Mouse (Mus musculus): ENCODE measurements around the gene Tmem182. TPM values are rescaled to one million over a fixed set of nuclear protein-coding genes. Genes with fewer than 3 reads are reported as not detected.
A peak's percentile ranks its signal among the peaks of the same experiment; 100 is the strongest.

Gene Tmem182
- 0.11 and 0.25 TPM in 2 replicates for polyA plus RNA-seq (2015; fragmentation: Nextera tagmentation; extraction: Ambion mirVana)

GRCm38 (mm10) chr1:40805351-40805750 is at the start of gene Tmem182:
Tmem182 (plus strand) TSS chr1:40805601.
- Histone ChIP-seq H3K9me3 (no peaks in the 10 kb centered on the region), H3K27me3 (replicated peaks) (no peaks in the 10 kb centered on the region), H3K4me3 (replicated peaks) (no peak within 1 kb of the TSS), H3K9ac (no peak within 1 kb of the TSS), H3K4me2 (replicated peaks) (no peak within 1 kb of the TSS), H3K36me3 (no peaks in the 10 kb centered on the region), H3K27ac (no peak within 1 kb of the TSS), H3K4me1 (replicated peaks) (no peaks in the 10 kb centered on the region)
- no peak for ATAC-seq
- WGBS = 75% methylated on average over 9 of the region's 9 CpGs

GRCm38 (mm10) chr1:40759751-40760445 is 45.5 kb upstream of the Tmem182 start:
- ATAC-seq = peak; percentile 55; the same call in 1 of the 2 replicates
- Histone ChIP-seq H3K9ac (no peak overlapping the region), H3K4me1 (replicated peaks) (no peaks in the 10 kb centered on the region), H3K4me2 (replicated peaks) (no peak overlapping the region), H3K27ac (no peak overlapping the region), H3K27me3 (replicated peaks) (no peaks in the 10 kb centered on the region), H3K9me3 (no peaks in the 10 kb centered on the region), H3K4me3 (replicated peaks) (no peak overlapping the region), H3K36me3 (no peaks in the 10 kb centered on the region)
- WGBS = 74% methylated on average over 6 of the region's 6 CpGs

GRCm38 (mm10) chr1:40764042-40764441 is 41.4 kb upstream of the Tmem182 start:
- 85% methylated on average over 1 of the region's 1 CpGs for WGBS

GRCm38 (mm10) chr1:40764701-40765275 is 40.6 kb upstream of the Tmem182 start:
- no peak overlapping the region for H3K9ac ChIP-seq
- peak; percentile 92 for ATAC-seq
- H3K27ac ChIP-seq = no peak overlapping the region
- H3K9me3 ChIP-seq = no peaks in the 10 kb centered on the region
- no peak overlapping the region for H3K4me2 ChIP-seq (replicated peaks)
- no peaks in the 10 kb centered on the region for H3K4me1 ChIP-seq (replicated peaks)
- WGBS = 34% methylated on average over 15 of the region's 15 CpGs
- H3K4me3 ChIP-seq (replicated peaks) = no peak overlapping the region
- H3K27me3 ChIP-seq (replicated peaks) = no peaks in the 10 kb centered on the region
- no peaks in the 10 kb centered on the region for H3K36me3 ChIP-seq

More at GRCm38 (mm10) chr1:40764042-40764441, 41.4 kb upstream of the Tmem182 start:
- no peaks in the 10 kb centered on the region for H3K9me3 ChIP-seq
- H3K27ac ChIP-seq = no peak overlapping the region
- no peaks in the 10 kb centered on the region for H3K27me3 ChIP-seq (replicated peaks)
- H3K9ac ChIP-seq = no peak overlapping the region
- H3K4me2 ChIP-seq (replicated peaks) = no peak overlapping the region
- ATAC-seq = no peak
- no peak overlapping the region for H3K4me3 ChIP-seq (replicated peaks)
- no peaks in the 10 kb centered on the region for H3K36me3 ChIP-seq
- H3K4me1 ChIP-seq (replicated peaks) = no peaks in the 10 kb centered on the region

GRCm38 (mm10) chr1:40765521-40765920 is 39.9 kb upstream of the Tmem182 start:
- no peak for ATAC-seq
- Histone ChIP-seq H3K9ac (no peak overlapping the region), H3K4me2 (replicated peaks) (no peak overlapping the region), H3K9me3 (no peaks in the 10 kb centered on the region), H3K27me3 (replicated peaks) (no peaks in the 10 kb centered on the region), H3K27ac (no peak overlapping the region), H3K4me3 (replicated peaks) (no peak overlapping the region), H3K4me1 (replicated peaks) (no peaks in the 10 kb centered on the region), H3K36me3 (no peaks in the 10 kb centered on the region)
- WGBS = 75% methylated on average over 12 of the region's 12 CpGs

GRCm38 (mm10) chr1:40767588-40767987 is 37.8 kb upstream of the Tmem182 start:
- Histone ChIP-seq H3K9me3 (no peaks in the 10 kb centered on the region), H3K27me3 (replicated peaks) (no peaks in the 10 kb centered on the region), H3K36me3 (no peaks in the 10 kb centered on the region), H3K9ac (no peak overlapping the region), H3K4me1 (replicated peaks) (no peaks in the 10 kb centered on the region), H3K27ac (no peak overlapping the region), H3K4me3 (replicated peaks) (no peak overlapping the region), H3K4me2 (replicated peaks) (no peak overlapping the region)
- no peak for ATAC-seq
- 88% methylated on average over 18 of the region's 18 CpGs for WGBS

GRCm38 (mm10) chr1:40768606-40769005 is 36.8 kb upstream of the Tmem182 start:
- ATAC-seq = no peak
- no peak overlapping the region for H3K9ac ChIP-seq
- no peak overlapping the region for H3K4me3 ChIP-seq (replicated peaks)
- H3K27me3 ChIP-seq (replicated peaks) = no peaks in the 10 kb centered on the region
- H3K9me3 ChIP-seq = no peaks in the 10 kb centered on the region
- H3K4me1 ChIP-seq (replicated peaks) = no peaks in the 10 kb centered on the region
- no peak overlapping the region for H3K4me2 ChIP-seq (replicated peaks)
- H3K27ac ChIP-seq = no peak overlapping the region
- no peaks in the 10 kb centered on the region for H3K36me3 ChIP-seq
- 40% methylated on average over 6 of the region's 6 CpGs for WGBS

- H3K36me3 ChIP-seq = peaks cover 4% of the 10 kb centered on the region
- no peak overlapping the region for H3K4me3 ChIP-seq (replicated peaks)
- no peaks in the 10 kb centered on the region for H3K27me3 ChIP-seq (replicated peaks)
- H3K27ac ChIP-seq = no peak overlapping the region
- H3K9me3 ChIP-seq = no peaks in the 10 kb centered on the region
- H3K4me1 ChIP-seq (replicated peaks) = no peaks in the 10 kb centered on the region
- ATAC-seq = no peak
- no peak overlapping the region for H3K4me2 ChIP-seq (replicated peaks)
- 71% methylated on average over 4 of the region's 4 CpGs for WGBS
- H3K9ac ChIP-seq = no peak overlapping the region
These were observed 36.0 kb upstream of the Tmem182 start for GRCm38 (mm10) chr1:40769331-40769894.

- no peak overlapping the region for H3K27ac ChIP-seq
- H3K4me3 ChIP-seq (replicated peaks) = no peak overlapping the region
- no peak overlapping the region for H3K9ac ChIP-seq
- H3K9me3 ChIP-seq = no peaks in the 10 kb centered on the region
- no peak overlapping the region for H3K4me2 ChIP-seq (replicated peaks)
- H3K36me3 ChIP-seq = peaks cover 4% of the 10 kb centered on the region
- H3K27me3 ChIP-seq (replicated peaks) = no peaks in the 10 kb centered on the region
- peak; percentile 24 for ATAC-seq
- no peaks in the 10 kb centered on the region for H3K4me1 ChIP-seq (replicated peaks)
- 85% methylated on average over 7 of the region's 7 CpGs for WGBS
These were observed 34.0 kb upstream of the Tmem182 start for GRCm38 (mm10) chr1:40771196-40771970.

GRCm38 (mm10) chr1:40773234-40773633 is 32.2 kb upstream of the Tmem182 start:
- H3K27me3 ChIP-seq (replicated peaks) = no peaks in the 10 kb centered on the region
- H3K36me3 ChIP-seq = peaks cover 4% of the 10 kb centered on the region
- H3K9ac ChIP-seq = no peak overlapping the region
- H3K4me1 ChIP-seq (replicated peaks) = no peaks in the 10 kb centered on the region
- ATAC-seq = no peak
- no peaks in the 10 kb centered on the region for H3K9me3 ChIP-seq
- H3K4me2 ChIP-seq (replicated peaks) = no peak overlapping the region
- 80% methylated on average over 5 of the region's 5 CpGs for WGBS
- H3K4me3 ChIP-seq (replicated peaks) = no peak overlapping the region
- no peak overlapping the region for H3K27ac ChIP-seq

- 94% methylated on average over 10 of the region's 10 CpGs for WGBS
- H3K36me3 ChIP-seq = peaks cover 4% of the 10 kb centered on the region
- no peaks in the 10 kb centered on the region for H3K27me3 ChIP-seq (replicated peaks)
- ATAC-seq = no peak
- no peak overlapping the region for H3K27ac ChIP-seq
- H3K4me3 ChIP-seq (replicated peaks) = no peak overlapping the region
- no peak overlapping the region for H3K4me2 ChIP-seq (replicated peaks)
- no peak overlapping the region for H3K9ac ChIP-seq
- no peaks in the 10 kb centered on the region for H3K4me1 ChIP-seq (replicated peaks)
- no peaks in the 10 kb centered on the region for H3K9me3 ChIP-seq
These were observed 31.4 kb upstream of the Tmem182 start for GRCm38 (mm10) chr1:40774040-40774439.

- no peak overlapping the region for H3K9ac ChIP-seq
- H3K36me3 ChIP-seq = peaks cover 7% of the 10 kb centered on the region
- H3K4me2 ChIP-seq (replicated peaks) = no peak overlapping the region
- H3K4me1 ChIP-seq (replicated peaks) = no peaks in the 10 kb centered on the region
- 63% methylated on average over 2 of the region's 2 CpGs for WGBS
- H3K9me3 ChIP-seq = no peaks in the 10 kb centered on the region
- no peaks in the 10 kb centered on the region for H3K27me3 ChIP-seq (replicated peaks)
- H3K27ac ChIP-seq = no peak overlapping the region
- ATAC-seq = peak; percentile 46
- no peak overlapping the region for H3K4me3 ChIP-seq (replicated peaks)
These were observed 29.3 kb upstream of the Tmem182 start for GRCm38 (mm10) chr1:40776102-40776501.

Data from intestine, embryonic 15.5 days (tissue).